Mouse (Mus musculus) forebrain, embryonic 16.5 days (tissue): ENCODE measurements around the gene R3hcc1l. TPM values are rescaled to one million over a fixed set of nuclear protein-coding genes. Genes with fewer than 3 reads are reported as not detected.

ENCODE experiments used
- ATAC-seq: fragments of 200-750 bp; cut with Nextera tagmentation; 2 replicates; pipeline ENCODE4 v1.8.0; 2017; ENCODE audit warnings: mild to moderate bottlenecking, moderate library complexity
- H3K27ac ChIP-seq: fragments of 300-500 bp; sonication (generic); 2 replicates; pipeline ENCODE4 v1.5.1; 2014; ENCODE audit warnings: low read length, control low read depth
- H3K27me3 ChIP-seq: fragments of 300-500 bp; sonication (generic); replicated peaks from 2 replicates; pipeline ENCODE4 v1.6.1; 2014; ENCODE audit warnings: low read length; ENCODE audit not compliant: control insufficient read depth, insufficient read depth
- H3K36me3 ChIP-seq: fragments of 300-500 bp; sonication (generic); 2 replicates; pipeline ENCODE4 v1.6.1; 2014; ENCODE audit not compliant: control insufficient read depth, insufficient read depth
- H3K4me1 ChIP-seq: fragments of 300-500 bp; sonication (generic); replicated peaks from 2 replicates; pipeline ENCODE4 v1.6.1; 2014; ENCODE audit warnings: low read length; ENCODE audit not compliant: control insufficient read depth, insufficient read depth
- H3K4me2 ChIP-seq: fragments of 300-500 bp; sonication (generic); 2 replicates; pipeline ENCODE4 v1.6.1; 2014; ENCODE audit warnings: mild to moderate bottlenecking, low read length, control low read depth
- H3K4me3 ChIP-seq: fragments of 300-500 bp; sonication (generic); replicated peaks from 2 replicates; pipeline ENCODE4 v1.5.1; 2014; ENCODE audit warnings: mild to moderate bottlenecking, low read length, control low read depth
- H3K9ac ChIP-seq: fragments of 300-500 bp; sonication (generic); replicated peaks from 2 replicates; pipeline ENCODE4 v1.6.1; 2014; ENCODE audit warnings: low read depth, low read length, control low read depth
- H3K9me3 ChIP-seq: fragments of 300-500 bp; sonication (generic); 2 replicates; pipeline ENCODE4 v1.6.1; 2016; ENCODE audit warnings: low read length; ENCODE audit not compliant: control insufficient read depth
- WGBS: fragments of 180-500 bp; shearing (Covaris S2); extraction: QIAGEN DNeasy Blood & Tissue Kit; methylation state at CpG from one replicate; pipeline ENCODE4 v1.1.7; 2014; 5-methylcytosine and 5-hydroxymethylcytosine counted together
- polyA plus RNA-seq: library from polyadenylated mRNA; unstranded; fragments of >200 nt; fragmentation: Nextera tagmentation; extraction: Ambion mirVana; gene quantifications from 2 replicates; pipeline ENCODE4 v1.2.1, GENCODE M21; 2015

The R3hcc1l gene
- polyA plus RNA-seq, 1 experiment from 2014 or later: 19.3 TPM

DNA sequence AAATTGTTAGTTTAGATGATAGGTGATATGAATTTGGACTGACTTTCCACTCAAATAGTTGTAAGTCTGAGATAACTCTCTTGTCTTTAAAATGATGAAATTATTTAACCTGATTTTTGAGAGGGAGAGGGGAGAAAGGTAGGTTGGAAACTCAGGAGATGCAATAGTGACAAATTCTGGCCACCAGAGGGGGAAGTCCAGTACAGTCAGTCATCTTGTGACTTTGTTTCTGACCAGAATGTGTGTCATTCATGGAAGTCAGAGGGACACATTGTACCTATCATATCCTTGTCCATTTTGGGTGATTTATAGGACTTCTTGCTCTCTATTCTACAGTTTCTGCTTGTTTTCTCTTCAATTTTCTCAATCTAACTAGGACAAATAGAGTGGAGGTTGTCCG is 19.0 kb downstream of the R3hcc1l start:
- H3K4me2 ChIP-seq: no peak overlapping the region
- no peaks in the 10 kb centered on the region for H3K27me3 ChIP-seq
- 94% methylated on average over 1 of the region's 1 CpGs for WGBS
- H3K9ac ChIP-seq: no peak overlapping the region
- no peak overlapping the region for H3K4me3 ChIP-seq
- no peaks in the 10 kb centered on the region for H3K4me1 ChIP-seq
- H3K36me3 ChIP-seq: no peaks in the 10 kb centered on the region
- no peak for ATAC-seq
- no peaks in the 10 kb centered on the region for H3K9me3 ChIP-seq
- H3K27ac ChIP-seq: no peak overlapping the region

DNA sequence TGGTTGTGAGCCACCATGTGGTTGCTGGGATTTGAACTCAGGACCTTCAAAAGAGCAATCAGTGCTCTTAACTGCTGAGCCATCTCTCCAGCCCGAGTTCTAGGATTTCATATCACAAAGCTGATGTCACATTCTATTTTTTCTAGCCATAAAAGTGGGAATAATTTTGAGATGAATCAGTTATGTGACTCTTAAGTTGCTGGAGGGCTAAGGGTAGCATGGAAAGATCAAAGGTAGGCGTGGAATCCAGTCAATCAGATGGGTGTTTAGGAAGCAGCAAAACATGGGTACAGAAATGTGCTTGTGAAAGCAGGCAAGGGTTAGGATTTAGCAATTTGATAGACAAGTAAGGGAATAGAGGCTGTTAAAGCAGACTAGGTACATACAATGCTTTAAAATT is 20.4 kb downstream of the R3hcc1l start:
- 86% methylated on average over 2 of the region's 2 CpGs for WGBS

GRCm38 (mm10) chr19:42539414-42540189 is 21.0 kb downstream of the R3hcc1l start:
- Histone ChIP-seq H3K4me1 (no peaks in the 10 kb centered on the region), H3K27me3 (no peaks in the 10 kb centered on the region), H3K4me2 (no peak overlapping the region), H3K9me3 (no peaks in the 10 kb centered on the region), H3K36me3 (no peaks in the 10 kb centered on the region), H3K4me3 (no peak overlapping the region), H3K27ac (no peak overlapping the region), H3K9ac (no peak overlapping the region)
- 74% methylated on average over 7 of the region's 7 CpGs for WGBS
- no peak for ATAC-seq

More for the DNA sequence above, 20.4 kb downstream of the R3hcc1l start:
- H3K9ac ChIP-seq: no peak overlapping the region
- no peaks in the 10 kb centered on the region for H3K36me3 ChIP-seq
- no peak overlapping the region for H3K4me3 ChIP-seq
- no peak overlapping the region for H3K27ac ChIP-seq
- no peaks in the 10 kb centered on the region for H3K27me3 ChIP-seq
- ATAC-seq: no peak
- no peak overlapping the region for H3K4me2 ChIP-seq
- no peaks in the 10 kb centered on the region for H3K4me1 ChIP-seq
- no peaks in the 10 kb centered on the region for H3K9me3 ChIP-seq

DNA sequence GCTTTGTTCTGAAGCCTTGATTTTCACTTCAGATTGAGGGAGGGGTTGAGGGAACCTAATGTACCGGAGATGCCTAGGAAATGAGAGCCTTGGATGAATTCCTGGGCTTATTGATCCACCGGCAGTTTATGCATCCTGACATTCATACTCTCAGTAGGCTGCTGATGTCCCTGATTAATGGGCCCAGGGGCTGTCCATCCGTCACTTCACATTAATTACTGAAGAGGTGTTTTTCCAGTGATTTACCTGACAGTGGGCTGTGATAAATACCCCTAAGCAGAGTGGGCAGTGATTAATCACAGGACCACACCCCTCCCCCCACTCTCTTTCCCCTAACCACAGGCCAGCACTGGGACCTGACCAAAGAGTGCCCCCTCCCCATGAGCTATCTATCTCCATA is 22.1 kb downstream of the R3hcc1l start:
- H3K4me3 ChIP-seq: no peak overlapping the region
- no peaks in the 10 kb centered on the region for H3K9me3 ChIP-seq
- no peak overlapping the region for H3K27ac ChIP-seq
- no peaks in the 10 kb centered on the region for H3K4me1 ChIP-seq
- H3K27me3 ChIP-seq: no peaks in the 10 kb centered on the region
- no peak overlapping the region for H3K4me2 ChIP-seq
- H3K36me3 ChIP-seq: no peaks in the 10 kb centered on the region
- ATAC-seq: no peak
- no peak overlapping the region for H3K9ac ChIP-seq
- 84% methylated on average over 3 of the region's 3 CpGs for WGBS

DNA sequence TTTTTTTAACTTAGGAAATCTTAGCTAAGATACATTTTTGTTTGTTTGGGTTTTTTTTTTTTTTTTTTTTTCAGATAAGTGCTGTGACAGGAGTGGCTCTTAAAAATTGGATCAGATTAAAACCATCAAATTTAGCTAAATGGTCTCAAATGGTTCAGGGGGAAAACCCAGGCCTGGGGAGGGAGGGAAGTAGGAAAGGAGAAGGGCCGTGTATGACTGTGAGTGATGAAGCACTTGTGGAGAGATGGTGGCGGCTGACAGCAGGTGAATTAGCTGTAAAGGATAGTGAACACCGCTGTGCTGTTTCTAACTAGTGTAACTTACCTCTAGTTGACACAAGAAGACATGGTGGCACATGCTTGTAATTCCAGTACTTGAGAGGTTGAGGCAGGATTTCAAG is 40.1 kb downstream of the R3hcc1l start:
- no peak overlapping the region for H3K27ac ChIP-seq
- H3K4me2 ChIP-seq: no peak overlapping the region
- H3K36me3 ChIP-seq: no peaks in the 10 kb centered on the region
- no peaks in the 10 kb centered on the region for H3K27me3 ChIP-seq
- H3K9me3 ChIP-seq: no peaks in the 10 kb centered on the region
- no peaks in the 10 kb centered on the region for H3K4me1 ChIP-seq
- no peak for ATAC-seq
- no peak overlapping the region for H3K4me3 ChIP-seq
- no peak overlapping the region for H3K9ac ChIP-seq
- WGBS: 81% methylated on average over 3 of the region's 3 CpGs

GRCm38 (mm10) chr19:42561991-42562390 is 43.4 kb downstream of the R3hcc1l start:
- no peak for ATAC-seq
- WGBS: 93% methylated on average over 1 of the region's 1 CpGs
- H3K36me3 ChIP-seq: no peaks in the 10 kb centered on the region

DNA sequence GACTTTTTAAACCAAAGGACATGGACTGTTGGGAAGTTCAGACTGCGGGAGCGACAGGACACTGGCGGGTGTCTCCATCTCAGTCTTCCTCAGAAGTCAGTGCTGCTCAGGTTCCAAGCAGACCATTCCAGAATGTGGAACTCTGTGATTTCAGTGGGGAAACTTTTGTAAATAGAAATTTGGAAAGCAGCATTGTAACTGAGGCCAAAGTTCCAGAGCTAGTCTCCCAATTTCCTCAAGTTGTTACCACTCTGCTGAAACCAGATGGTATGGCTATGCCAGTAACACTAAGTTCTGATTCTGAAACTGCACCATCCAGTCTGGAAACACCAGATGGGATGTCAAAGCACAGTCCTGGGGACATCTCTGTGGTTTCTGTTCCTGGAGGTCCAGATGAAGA is 44.4 kb downstream of the R3hcc1l start:
- H3K36me3 ChIP-seq: no peaks in the 10 kb centered on the region

More at GRCm38 (mm10) chr19:42561991-42562390, 43.4 kb downstream of the R3hcc1l start:
- Histone ChIP-seq H3K4me1 (no peaks in the 10 kb centered on the region), H3K27me3 (no peaks in the 10 kb centered on the region), H3K9ac (no peak overlapping the region), H3K9me3 (no peaks in the 10 kb centered on the region), H3K4me3 (no peak overlapping the region), H3K4me2 (no peak overlapping the region), H3K27ac (no peak overlapping the region)

DNA sequence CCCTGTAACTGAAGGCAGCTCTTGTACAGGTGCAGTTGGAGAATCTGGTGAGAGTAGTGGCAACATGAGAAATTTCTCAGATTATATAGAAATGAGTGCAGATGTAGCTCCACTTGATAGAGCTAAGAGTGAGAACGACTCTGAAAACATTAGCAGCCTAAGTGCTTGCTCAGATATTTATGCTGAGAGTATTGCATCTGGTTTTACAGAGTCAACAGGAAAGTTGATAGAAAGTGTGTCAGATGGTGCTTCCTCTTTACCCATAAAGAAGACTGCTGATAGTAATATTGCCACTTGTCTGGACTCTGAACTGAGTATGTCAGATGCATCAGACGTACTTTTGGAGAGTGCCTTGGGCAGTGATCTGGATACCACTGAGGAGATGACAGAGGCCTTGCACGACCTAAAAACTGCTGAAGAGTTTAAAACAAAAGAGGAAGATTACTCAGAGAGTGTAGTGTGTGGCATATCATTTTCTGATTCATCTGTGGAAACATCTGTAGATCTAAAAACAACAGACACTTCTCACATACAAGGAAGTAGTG is 45.2 kb downstream of the R3hcc1l start:
- Histone ChIP-seq H3K4me3 (no peak overlapping the region), H3K9me3 (no peaks in the 10 kb centered on the region), H3K27me3 (no peaks in the 10 kb centered on the region), H3K9ac (no peak overlapping the region), H3K4me2 (no peak overlapping the region), H3K4me1 (no peaks in the 10 kb centered on the region), H3K27ac (no peak overlapping the region), H3K36me3 (no peaks in the 10 kb centered on the region)
- WGBS: 90% methylated on average over 3 of the region's 3 CpGs
- no peak for ATAC-seq

More for the DNA sequence above, 44.4 kb downstream of the R3hcc1l start:
- no peaks in the 10 kb centered on the region for H3K4me1 ChIP-seq
- WGBS: 97% methylated on average over 3 of the region's 3 CpGs
- no peak overlapping the region for H3K9ac ChIP-seq
- H3K9me3 ChIP-seq: no peaks in the 10 kb centered on the region
- H3K4me2 ChIP-seq: no peak overlapping the region
- H3K4me3 ChIP-seq: no peak overlapping the region
- H3K27ac ChIP-seq: no peak overlapping the region
- ATAC-seq: no peak
- H3K27me3 ChIP-seq: no peaks in the 10 kb centered on the region

DNA sequence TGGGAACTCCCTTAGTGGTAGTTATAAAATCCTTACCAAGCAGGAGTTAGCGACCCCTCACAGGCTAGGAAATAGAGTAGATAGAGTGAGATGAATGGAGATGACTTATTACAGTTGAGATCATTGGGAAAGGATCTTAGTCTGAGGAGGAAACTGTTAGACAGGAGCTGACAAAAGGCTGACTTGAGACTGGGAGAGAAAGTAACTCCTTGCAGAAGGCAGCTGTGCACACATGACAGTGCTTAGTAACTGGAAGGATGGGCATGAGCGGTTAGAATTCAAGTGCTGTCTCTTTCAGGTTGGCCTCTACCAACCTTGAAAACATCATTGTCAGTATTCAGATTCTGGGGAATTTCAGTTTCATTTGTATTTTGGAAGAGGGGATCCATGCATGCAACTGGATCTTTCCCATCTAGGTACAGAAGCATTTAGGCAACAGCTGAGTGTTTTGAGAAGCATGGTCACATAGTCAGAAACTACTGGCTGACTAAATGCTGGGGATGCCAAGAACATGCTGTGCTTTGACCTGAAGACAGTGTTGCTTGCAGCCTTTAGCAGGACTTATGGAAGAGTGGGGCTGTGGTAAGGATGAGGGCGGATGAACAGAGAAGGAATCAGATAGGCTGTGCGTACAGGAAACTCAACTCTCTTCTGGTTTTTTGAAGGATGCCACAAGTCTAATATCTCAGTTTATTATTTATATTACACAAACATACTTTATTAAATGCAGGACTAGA is 47.9 kb downstream of the R3hcc1l start:
- Histone ChIP-seq H3K4me1 (0 out of 2 replicates have a peak, but pooled peaks cover 4% of the 10 kb centered on the region), H3K36me3 (no peaks in the 10 kb centered on the region), H3K9ac (no peak overlapping the region), H3K4me3 (no peak overlapping the region), H3K27ac (no peak overlapping the region), H3K9me3 (no peaks in the 10 kb centered on the region), H3K27me3 (no peaks in the 10 kb centered on the region), H3K4me2 (no peak overlapping the region)
- no peak for ATAC-seq
- WGBS: 98% methylated on average over 4 of the region's 4 CpGs
